Mouse (Mus musculus): Measurements from ENCODE around the gene Col11a2.

GRCm38 (mm10) chr17:34072091-34072490 is 32.9 kb downstream of the Col11a2 start:
- TF ChIP-seq CTCF (conservative IDR thresholded peaks at IDR 0.05; ENCODE audit: insufficient read depth, insufficient read length, low read depth, low read length) (no peak), POLR2A (IDR thresholded peaks at IDR 0.05; ENCODE audit: low read depth, low read length) (no peak)
